Mouse (Mus musculus) gastrocnemius, postnatal 36 days (tissue): ENCODE data around the gene Gm17660. TPM values are rescaled to one million over a fixed set of nuclear protein-coding genes. Genes with fewer than 3 reads are reported as not detected.

Experiments used
- microRNA-seq, 2 experiments: library from miRNA; unstranded; fragments of <30 nt; microRNA quantifications; one replicate each; pipeline ENCODE4 v1.2.0; 2021
- total RNA-seq, 2 experiments: library from RNA; stranded (reverse); gene quantifications; 2 replicates each; pipeline ENCODE4 v1.2.3; 2021

Gene Gm17660
- total RNA-seq, 2 experiments from 2014 or later = 0.56 TPM; not detected in 1

Small RNA genes within 50 kb of the gene (microRNA-seq; reads per million reads assigned to microRNA genes)
- 0 to 1.1 reads per million in 2 experiments for gene Mir5619

Other genes starting within 250 kb of the Gm17660 start
- 10 to 100 TPM; 21.9 to 22.5 TPM for gene Klhl8, start 166.3 kb downstream of the Gm17660 start, total RNA-seq
- not detected for gene Hsd17b13, start 100.2 kb downstream of the Gm17660 start, total RNA-seq
- 1 to 10 TPM; 6.7 to 8.3 TPM for gene Hsd17b11, start 55.7 kb downstream of the Gm17660 start, total RNA-seq
- 10 to 100 TPM; 58.1 to 59.3 TPM for gene Nudt9, start 31.3 kb downstream of the Gm17660 start, total RNA-seq
- gene Sparcl1, start 36.1 kb upstream of the Gm17660 start, total RNA-seq = 100 to 1,000 TPM; 125 to 142 TPM
- not detected for gene Dspp, start 93.1 kb upstream of the Gm17660 start, total RNA-seq
- gene Dmp1, start 125.0 kb upstream of the Gm17660 start, total RNA-seq = 1 to 10 TPM; 1.4 to 2.1 TPM
- not detected for gene Ibsp, start 221.6 kb upstream of the Gm17660 start, total RNA-seq
- not detected for gene Mepe, start 247.7 kb upstream of the Gm17660 start, total RNA-seq